Mouse (Mus musculus): ENCODE measurements around the gene Tceal1. TPM values are rescaled to one million over a fixed set of nuclear protein-coding genes. Genes with fewer than 3 reads are reported as not detected.

Gene Tceal1
- polyA plus RNA-seq, 1 experiment from 2014 or later: 17.1 TPM

GRCm38 (mm10) chrX:136740087-136740790, 32.5 kb downstream of the Tceal1 start:
- DNase-seq (ENCODE audit: low spot score) (peak; percentile 38), ATAC-seq (replicated peaks; ENCODE audit: low FRiP score, low read depth) (no peak)
- no peaks in the 10 kb centered on the region; the same call in 1 of the 2 replicates for H3K4me1 ChIP-seq (replicated peaks; ENCODE audit: insufficient read depth, low read length)
- peak overlapping the region; percentile 52 for H3K4me3 ChIP-seq (replicated peaks; ENCODE audit: low read depth, low read length)
- no peaks in the 10 kb centered on the region for H3K9me3 ChIP-seq (replicated peaks; ENCODE audit: low read length)
- 30% methylated on average over 15 of the region's 15 CpGs for WGBS
- H3K9ac ChIP-seq (ENCODE audit: low read depth, low read length): peak overlapping the region; percentile 71
- TF ChIP-seq CTCF (IDR thresholded peaks at IDR 0.05; ENCODE audit: low read depth): no peak
- peak overlapping the region; percentile 86 for H3K27ac ChIP-seq
- no peaks in the 10 kb centered on the region for H3K27me3 ChIP-seq (ENCODE audit: insufficient read depth, low read length)
- H3K36me3 ChIP-seq (ENCODE audit: insufficient read depth, low read length): no peaks in the 10 kb centered on the region
- H3K4me2 ChIP-seq (ENCODE audit: low read length): peak overlapping the region; percentile 36; the same call in 1 of the 2 replicates

- DNase-seq (ENCODE audit: low spot score): peak; percentile 96
- 29% methylated on average over 39 of the region's 39 CpGs for WGBS
- Histone ChIP-seq H3K4me3 (replicated peaks; ENCODE audit: low read depth, low read length) (peak overlapping the region; percentile 52), H3K4me1 (replicated peaks; ENCODE audit: insufficient read depth, low read length) (no peaks in the 10 kb centered on the region; the same call in 1 of the 2 replicates), H3K36me3 (ENCODE audit: insufficient read depth, low read length) (no peaks in the 10 kb centered on the region), H3K27ac (peak overlapping the region; percentile 90), H3K9ac (ENCODE audit: low read depth, low read length) (peak overlapping the region; percentile 71), H3K4me2 (ENCODE audit: low read length) (peak overlapping the region; percentile 36; the same call in 1 of the 2 replicates), H3K27me3 (ENCODE audit: insufficient read depth, low read length) (no peaks in the 10 kb centered on the region), H3K9me3 (replicated peaks; ENCODE audit: low read length) (no peaks in the 10 kb centered on the region)
- TF ChIP-seq CTCF (IDR thresholded peaks at IDR 0.05; ENCODE audit: low read depth): no peak
- ATAC-seq (replicated peaks; ENCODE audit: low FRiP score, low read depth): peak; percentile 97
These were observed 33.2 kb downstream of the Tceal1 start for GRCm38 (mm10) chrX:136740791-136741650.

DNA sequence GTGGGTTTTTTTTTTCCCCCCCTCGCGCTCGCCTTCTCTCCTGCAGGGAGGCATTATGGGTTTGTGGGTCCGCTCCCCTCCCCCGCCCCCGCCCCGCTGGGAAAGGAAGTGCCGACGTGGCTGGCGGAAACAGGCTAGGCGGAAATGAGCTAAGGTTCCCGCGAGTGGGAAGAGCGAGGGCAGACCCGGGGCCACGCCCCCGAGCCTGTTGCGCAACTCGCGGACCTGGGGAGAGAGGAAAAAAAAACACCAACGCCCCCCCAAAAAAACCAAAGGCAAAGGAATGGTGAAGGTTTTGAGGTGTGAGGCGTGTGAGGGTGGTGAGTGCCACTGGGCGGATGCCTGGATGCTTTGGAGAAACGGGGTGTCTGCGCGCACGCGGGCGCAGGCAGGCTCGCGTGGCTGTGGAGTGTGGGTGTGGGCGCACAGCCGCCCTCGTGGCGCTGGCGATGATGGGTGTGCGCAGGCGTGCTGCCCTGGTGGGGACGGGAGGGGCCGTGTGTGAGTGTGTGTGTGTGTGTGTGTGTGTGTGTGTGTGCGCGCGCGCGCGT, 33.9 kb downstream of the Tceal1 start:
- H3K4me3 ChIP-seq (replicated peaks; ENCODE audit: low read depth, low read length): peak overlapping the region; percentile 41
- ATAC-seq (replicated peaks; ENCODE audit: low FRiP score, low read depth): peak; percentile 71
- no peaks in the 10 kb centered on the region for H3K27me3 ChIP-seq (ENCODE audit: insufficient read depth, low read length)
- 0 out of 2 replicates have a peak, but pooled peaks have one; percentile 0 for TF ChIP-seq CTCF (IDR thresholded peaks at IDR 0.05; ENCODE audit: low read depth)
- H3K4me1 ChIP-seq (replicated peaks; ENCODE audit: insufficient read depth, low read length): no peaks in the 10 kb centered on the region; the same call in 1 of the 2 replicates
- H3K9ac ChIP-seq (ENCODE audit: low read depth, low read length): peak overlapping the region; percentile 51; the same call in 1 of the 2 replicates
- H3K9me3 ChIP-seq (replicated peaks; ENCODE audit: low read length): no peaks in the 10 kb centered on the region
- peak overlapping the region; percentile 53 for H3K4me2 ChIP-seq (ENCODE audit: low read length)
- H3K36me3 ChIP-seq (ENCODE audit: insufficient read depth, low read length): no peaks in the 10 kb centered on the region
- WGBS: 39% methylated on average over 46 of the region's 46 CpGs
- H3K27ac ChIP-seq: peak overlapping the region; percentile 90
- DNase-seq (ENCODE audit: low spot score): peak; percentile 67

GRCm38 (mm10) chrX:136742241-136742640, 34.5 kb downstream of the Tceal1 start:
- TF ChIP-seq CTCF (IDR thresholded peaks at IDR 0.05; ENCODE audit: low read depth): no peak

DNA sequence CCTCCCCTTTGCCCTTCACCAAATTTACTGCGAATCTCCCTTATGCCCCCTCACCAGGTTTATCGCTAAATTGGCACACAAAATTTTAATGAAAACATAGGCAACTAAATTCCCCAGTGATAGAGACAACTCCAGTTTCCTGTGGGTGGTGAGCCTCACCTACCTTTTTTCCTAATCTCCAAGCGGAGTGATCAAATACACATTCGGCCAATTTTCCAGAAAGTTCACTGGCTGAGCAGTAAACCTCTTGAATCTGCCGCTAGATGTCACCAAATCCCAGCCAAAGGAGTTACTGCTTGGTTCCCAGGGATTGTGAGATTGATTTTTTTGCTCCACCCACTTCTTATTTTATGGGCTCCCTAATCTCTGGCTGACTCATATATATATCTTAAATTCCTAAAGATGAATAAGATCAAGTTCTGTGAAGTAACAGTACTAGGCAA, 34.9 kb downstream of the Tceal1 start:
- ATAC-seq (replicated peaks; ENCODE audit: low FRiP score, low read depth): no peak
- no peaks in the 10 kb centered on the region for H3K36me3 ChIP-seq (ENCODE audit: insufficient read depth, low read length)
- peak overlapping the region; percentile 53 for H3K4me2 ChIP-seq (ENCODE audit: low read length)
- no peaks in the 10 kb centered on the region for H3K27me3 ChIP-seq (ENCODE audit: insufficient read depth, low read length)
- no peaks in the 10 kb centered on the region; the same call in 1 of the 2 replicates for H3K4me1 ChIP-seq (replicated peaks; ENCODE audit: insufficient read depth, low read length)
- peak overlapping the region; percentile 90 for H3K27ac ChIP-seq
- no peaks in the 10 kb centered on the region for H3K9me3 ChIP-seq (replicated peaks; ENCODE audit: low read length)
- peak overlapping the region; percentile 51; the same call in 1 of the 2 replicates for H3K9ac ChIP-seq (ENCODE audit: low read depth, low read length)
- WGBS: 35% methylated on average over 5 of the region's 5 CpGs
- H3K4me3 ChIP-seq (replicated peaks; ENCODE audit: low read depth, low read length): peak overlapping the region; percentile 41
- DNase-seq (ENCODE audit: low spot score): peak; percentile 84
- peak; percentile 72 for TF ChIP-seq CTCF (IDR thresholded peaks at IDR 0.05; ENCODE audit: low read depth)

More at GRCm38 (mm10) chrX:136742241-136742640, 34.5 kb downstream of the Tceal1 start:
- no peak for ATAC-seq (replicated peaks; ENCODE audit: low FRiP score, low read depth)
- WGBS: 34% methylated on average over 10 of the region's 10 CpGs
- no peak for DNase-seq (ENCODE audit: low spot score)
- peak overlapping the region; percentile 53 for H3K4me2 ChIP-seq (ENCODE audit: low read length)
- H3K9me3 ChIP-seq (replicated peaks; ENCODE audit: low read length): no peaks in the 10 kb centered on the region
- peak overlapping the region; percentile 90 for H3K27ac ChIP-seq
- H3K4me3 ChIP-seq (replicated peaks; ENCODE audit: low read depth, low read length): peak overlapping the region; percentile 41
- H3K9ac ChIP-seq (ENCODE audit: low read depth, low read length): peak overlapping the region; percentile 51; the same call in 1 of the 2 replicates
- H3K27me3 ChIP-seq (ENCODE audit: insufficient read depth, low read length): no peaks in the 10 kb centered on the region
- H3K4me1 ChIP-seq (replicated peaks; ENCODE audit: insufficient read depth, low read length): no peaks in the 10 kb centered on the region; the same call in 1 of the 2 replicates
- no peaks in the 10 kb centered on the region for H3K36me3 ChIP-seq (ENCODE audit: insufficient read depth, low read length)
